Mouse (Mus musculus): Measurements from ENCODE around the gene Dexi.

Gene Dexi

GRCm38 (mm10) chr16:10454583-10454974 lies 88.3 kb downstream of the Dexi start:
- DNase-seq (ENCODE audit: low read depth, low spot score): no peak

- no peak for DNase-seq (ENCODE audit: low read depth, low spot score)
Observed at GRCm38 (mm10) chr16:10453872-10454582, 88.8 kb downstream of the Dexi start.
